Mouse (Mus musculus) lung, postnatal 0 days (tissue): ENCODE results near the gene Itk. TPM values are rescaled to one million over a fixed set of nuclear protein-coding genes. Genes with fewer than 3 reads are reported as not detected.

Source experiments
- ATAC-seq: fragments of 200-750 bp; cut with Nextera tagmentation; 2 replicates; pipeline ENCODE4 v1.8.0; 2017; ENCODE audit warnings: moderate library complexity
- DNase-seq: peaks from one replicate; pipeline ENCODE4 v3.0.0-alpha.2; 2016; ENCODE audit warnings: low spot score
- H3K27ac ChIP-seq: fragments of 300-500 bp; sonication (generic); 2 replicates; pipeline ENCODE4 v1.5.1; 2014; ENCODE audit warnings: antibody characterized with exemption, mild to moderate bottlenecking, low read length, mixed read lengths
- H3K27me3 ChIP-seq: fragments of 300-500 bp; sonication (generic); replicated peaks from 2 replicates; pipeline ENCODE4 v1.6.1; 2014; ENCODE audit warnings: low read length, mixed read lengths; ENCODE audit not compliant: insufficient read depth
- H3K36me3 ChIP-seq: fragments of 300-500 bp; sonication (generic); 2 replicates; pipeline ENCODE4 v1.6.1; 2014; ENCODE audit warnings: low read length, mixed read lengths; ENCODE audit not compliant: insufficient read depth
- H3K4me1 ChIP-seq: fragments of 300-500 bp; sonication (generic); 2 replicates; pipeline ENCODE4 v1.6.1; 2014; ENCODE audit warnings: antibody characterized with exemption, low read depth, low read length, mixed read lengths; ENCODE audit not compliant: insufficient read depth
- H3K4me2 ChIP-seq: fragments of 300-500 bp; sonication (generic); replicated peaks from 2 replicates; pipeline ENCODE4 v1.6.1; 2014; ENCODE audit warnings: low read depth, mild to moderate bottlenecking, low read length, moderate library complexity, mixed read lengths
- H3K4me3 ChIP-seq: fragments of 300-500 bp; sonication (generic); 2 replicates; pipeline ENCODE4 v1.5.1; 2014; ENCODE audit warnings: low read depth, low read length
- H3K9ac ChIP-seq: fragments of 300-500 bp; sonication (generic); replicated peaks from 2 replicates; pipeline ENCODE4 v1.6.1; 2014; ENCODE audit warnings: low read depth, mild to moderate bottlenecking
- H3K9me3 ChIP-seq: fragments of 300-500 bp; sonication (generic); 2 replicates; pipeline ENCODE4 v1.6.1; 2016; ENCODE audit warnings: low read length, mixed read lengths
- CTCF ChIP-seq: IDR thresholded peaks from 2 replicates; pipeline ENCODE4 v1.5.1; 2016; ENCODE audit warnings: antibody characterized with exemption, mild to moderate bottlenecking
- EP300 ChIP-seq: IDR thresholded peaks from 2 replicates; pipeline ENCODE4 v1.6.1; 2016; ENCODE audit warnings: antibody characterized with exemption, mild to moderate bottlenecking, control low read depth
- WGBS: fragments of 180-500 bp; shearing (Covaris S2); extraction: QIAGEN DNeasy Blood & Tissue Kit; methylation state at CpG from one replicate; pipeline ENCODE4 v1.1.7; 2014; 5-methylcytosine and 5-hydroxymethylcytosine counted together
- polyA plus RNA-seq: library from polyadenylated mRNA; unstranded; fragments of >200 nt; fragmentation: Nextera tagmentation; extraction: Ambion mirVana; gene quantifications from 2 replicates; pipeline ENCODE4 v1.2.1, GENCODE M21; 2015

Gene Itk
- polyA plus RNA-seq, 1 experiment from 2014 or later: 0.13 TPM

DNA sequence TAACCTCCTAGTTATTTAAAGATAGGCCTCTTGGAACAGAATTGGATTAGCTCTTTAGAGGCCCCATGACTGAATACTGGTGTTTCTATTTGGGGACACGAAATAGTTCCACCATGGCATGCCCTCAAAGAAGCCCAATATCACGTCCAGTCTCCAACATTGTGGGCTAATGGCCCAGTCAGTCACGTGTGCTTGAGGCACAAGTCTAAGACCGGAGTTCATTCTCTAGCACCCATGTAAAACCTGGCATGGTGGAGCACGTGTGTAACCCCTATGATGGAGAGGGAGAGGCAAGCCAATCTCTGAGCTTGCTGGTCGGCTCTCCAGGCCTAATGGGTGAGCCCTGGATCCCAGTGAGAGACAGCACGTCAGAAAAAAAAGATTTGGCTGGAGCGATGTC lies 113.1 kb downstream of the Itk start:
- Histone ChIP-seq H3K36me3 (no peaks in the 10 kb centered on the region), H3K4me2 (no peak overlapping the region), H3K27me3 (no peaks in the 10 kb centered on the region), H3K9ac (no peak overlapping the region), H3K4me3 (no peak overlapping the region), H3K4me1 (no peaks in the 10 kb centered on the region), H3K9me3 (no peaks in the 10 kb centered on the region), H3K27ac (no peak overlapping the region)
- 89% methylated on average over 8 of the region's 8 CpGs for WGBS
- ATAC-seq (no peak), DNase-seq (no peak)
- TF ChIP-seq CTCF: no peak
- no peak for TF ChIP-seq EP300

- no peaks in the 10 kb centered on the region for H3K9me3 ChIP-seq
- H3K9ac ChIP-seq: no peak overlapping the region
- DNase-seq: peak; percentile 83
- no peaks in the 10 kb centered on the region for H3K36me3 ChIP-seq
- H3K4me2 ChIP-seq: no peak overlapping the region
- no peak overlapping the region for H3K27ac ChIP-seq
- H3K4me3 ChIP-seq: no peak overlapping the region
- peak; percentile 74 for ATAC-seq
- no peaks in the 10 kb centered on the region for H3K27me3 ChIP-seq
- WGBS: 4% methylated on average over 6 of the region's 6 CpGs
- no peaks in the 10 kb centered on the region for H3K4me1 ChIP-seq
- TF ChIP-seq EP300: no peak
- TF ChIP-seq CTCF: peak; percentile 86
These were observed 114.0 kb downstream of the Itk start for GRCm38 (mm10) chr11:46275302-46275701.

Other genes starting within 250 kb of the Itk start
- gene Nipal4, start 223.0 kb downstream of the Itk start, polyA plus RNA-seq: 0.35 and 0.41 TPM in 2 replicates
- not detected in 2 replicates for gene Fndc9, start 154.0 kb downstream of the Itk start, polyA plus RNA-seq
- gene Cyfip2, start 76.7 kb downstream of the Itk start, polyA plus RNA-seq: 3.4 and 4.2 TPM in 2 replicates
- not detected in 2 replicates for gene Fam71b, start 7.0 kb upstream of the Itk start, polyA plus RNA-seq
- 55.9 and 56.7 TPM in 2 replicates for gene Med7, start 47.4 kb upstream of the Itk start, polyA plus RNA-seq
- gene Havcr2, start 65.4 kb upstream of the Itk start, polyA plus RNA-seq: 0.58 and 0.66 TPM in 2 replicates
- gene Gm12169, start 134.7 kb upstream of the Itk start, polyA plus RNA-seq: not detected in 2 replicates
- gene BC053393, start 182.0 kb upstream of the Itk start, polyA plus RNA-seq: not detected in 2 replicates
- gene Dppa1, start 239.7 kb upstream of the Itk start, polyA plus RNA-seq: not detected in 2 replicates